Mouse (Mus musculus): ENCODE results near the gene Mtf2. TPM values are rescaled to one million over a fixed set of nuclear protein-coding genes. Genes with fewer than 3 reads are reported as not detected.
"Not testable (repeated sequence)": the region's sequence is repeated elsewhere in the genome, so short reads cannot be mapped to it uniquely, and the experiment has no call there.

The Mtf2 gene
- polyA plus RNA-seq, 2 experiments: 47.5 to 97.8 TPM

GRCm38 (mm10) chr5:108049711-108050268, 15.7 kb upstream of the Mtf2 start:
- Histone ChIP-seq H3K4me3 (replicated peaks; ENCODE audit: low read length) (no peak overlapping the region), H3K36me3 (ENCODE audit: control insufficient read depth, insufficient read depth, low read length) (no peaks in the 10 kb centered on the region), H3K27me3 (ENCODE audit: control insufficient read depth, insufficient read depth, low read length) (no peaks in the 10 kb centered on the region), H3K9me3 (ENCODE audit: control insufficient read depth, low read length) (no peaks in the 10 kb centered on the region), H3K4me2 (replicated peaks; ENCODE audit: low read depth, low read length, severe bottlenecking) (no peak overlapping the region), H3K4me1 (ENCODE audit: control insufficient read depth, insufficient read depth, low read length) (no peaks in the 10 kb centered on the region), H3K27ac (replicated peaks; ENCODE audit: low read depth, low read length) (no peak overlapping the region), H3K9ac (ENCODE audit: low read depth, low read length, severe bottlenecking) (no peak overlapping the region)
- ATAC-seq (ENCODE audit: low FRiP score, low read depth): no peak
- WGBS: 3% methylated on average over 3 of the region's 3 CpGs
- DNase-seq (ENCODE audit: low spot score): no peak
- TF ChIP-seq POLR2A (IDR thresholded peaks at IDR 0.05; ENCODE audit: borderline replicate concordance, extremely low read depth, insufficient read depth, insufficient read length): no peak

- H3K4me1 ChIP-seq (ENCODE audit: control insufficient read depth, insufficient read depth, low read length): no peaks in the 10 kb centered on the region
- H3K9ac ChIP-seq (ENCODE audit: low read depth, low read length, severe bottlenecking): no peak overlapping the region
- no peak for DNase-seq (ENCODE audit: low spot score)
- H3K27me3 ChIP-seq (ENCODE audit: control insufficient read depth, insufficient read depth, low read length): no peaks in the 10 kb centered on the region
- 88% methylated on average over 2 of the region's 2 CpGs for WGBS
- no peaks in the 10 kb centered on the region for H3K9me3 ChIP-seq (ENCODE audit: control insufficient read depth, low read length)
- no peak for ATAC-seq (ENCODE audit: low FRiP score, low read depth)
- H3K27ac ChIP-seq (replicated peaks; ENCODE audit: low read depth, low read length): no peak overlapping the region
- no peaks in the 10 kb centered on the region for H3K36me3 ChIP-seq (ENCODE audit: control insufficient read depth, insufficient read depth, low read length)
- TF ChIP-seq POLR2A (IDR thresholded peaks at IDR 0.05; ENCODE audit: borderline replicate concordance, extremely low read depth, insufficient read depth, insufficient read length): no peak
- H3K4me2 ChIP-seq (replicated peaks; ENCODE audit: low read depth, low read length, severe bottlenecking): no peak overlapping the region
- H3K4me3 ChIP-seq (replicated peaks; ENCODE audit: low read length): no peak overlapping the region
Measured at GRCm38 (mm10) chr5:108051026-108051425, 14.4 kb upstream of the Mtf2 start.

- not testable (repeated sequence) for H3K36me3 ChIP-seq (ENCODE audit: control insufficient read depth, insufficient read depth, low read length); H3K9me3 ChIP-seq (ENCODE audit: control insufficient read depth, low read length); ATAC-seq (ENCODE audit: low FRiP score, low read depth); H3K9ac ChIP-seq (ENCODE audit: low read depth, low read length, severe bottlenecking); H3K4me1 ChIP-seq (ENCODE audit: control insufficient read depth, insufficient read depth, low read length); H3K4me3 ChIP-seq (replicated peaks; ENCODE audit: low read length); DNase-seq (ENCODE audit: low spot score); H3K27ac ChIP-seq (replicated peaks; ENCODE audit: low read depth, low read length); H3K4me2 ChIP-seq (replicated peaks; ENCODE audit: low read depth, low read length, severe bottlenecking); H3K27me3 ChIP-seq (ENCODE audit: control insufficient read depth, insufficient read depth, low read length)
- 90% methylated on average over 9 of the region's 9 CpGs for WGBS
Measured at GRCm38 (mm10) chr5:108051727-108052126, 13.7 kb upstream of the Mtf2 start.

- no peaks in the 10 kb centered on the region for H3K36me3 ChIP-seq (ENCODE audit: control insufficient read depth, insufficient read depth, low read length)
- ATAC-seq (ENCODE audit: low FRiP score, low read depth) (no peak), DNase-seq (ENCODE audit: low spot score) (no peak)
- WGBS: 79% methylated on average over 1 of the region's 1 CpGs
- TF ChIP-seq POLR2A (IDR thresholded peaks at IDR 0.05; ENCODE audit: borderline replicate concordance, extremely low read depth, insufficient read depth, insufficient read length): no peak
- H3K4me3 ChIP-seq (replicated peaks; ENCODE audit: low read length): no peak overlapping the region
- H3K9ac ChIP-seq (ENCODE audit: low read depth, low read length, severe bottlenecking): no peak overlapping the region
- H3K9me3 ChIP-seq (ENCODE audit: control insufficient read depth, low read length): no peaks in the 10 kb centered on the region
- H3K4me1 ChIP-seq (ENCODE audit: control insufficient read depth, insufficient read depth, low read length): no peaks in the 10 kb centered on the region
- H3K27me3 ChIP-seq (ENCODE audit: control insufficient read depth, insufficient read depth, low read length): no peaks in the 10 kb centered on the region
- no peak overlapping the region for H3K27ac ChIP-seq (replicated peaks; ENCODE audit: low read depth, low read length)
- no peak overlapping the region for H3K4me2 ChIP-seq (replicated peaks; ENCODE audit: low read depth, low read length, severe bottlenecking)
Measured at GRCm38 (mm10) chr5:108052200-108052599, 13.3 kb upstream of the Mtf2 start.

- Histone ChIP-seq H3K9me3 (ENCODE audit: control insufficient read depth, low read length) (no peaks in the 10 kb centered on the region), H3K27me3 (ENCODE audit: control insufficient read depth, insufficient read depth, low read length) (no peaks in the 10 kb centered on the region), H3K27ac (replicated peaks; ENCODE audit: low read depth, low read length) (no peak overlapping the region), H3K4me1 (ENCODE audit: control insufficient read depth, insufficient read depth, low read length) (no peaks in the 10 kb centered on the region), H3K9ac (ENCODE audit: low read depth, low read length, severe bottlenecking) (no peak overlapping the region), H3K36me3 (ENCODE audit: control insufficient read depth, insufficient read depth, low read length) (no peaks in the 10 kb centered on the region), H3K4me2 (replicated peaks; ENCODE audit: low read depth, low read length, severe bottlenecking) (no peak overlapping the region), H3K4me3 (replicated peaks; ENCODE audit: low read length) (no peak overlapping the region)
- no peak for DNase-seq (ENCODE audit: low spot score)
- ATAC-seq (ENCODE audit: low FRiP score, low read depth): no peak
- WGBS: 93% methylated on average over 6 of the region's 6 CpGs
- TF ChIP-seq POLR2A (IDR thresholded peaks at IDR 0.05; ENCODE audit: borderline replicate concordance, extremely low read depth, insufficient read depth, insufficient read length): no peak
Measured at GRCm38 (mm10) chr5:108053566-108053965, 11.9 kb upstream of the Mtf2 start.

GRCm38 (mm10) chr5:108060413-108060812, 5.1 kb upstream of the Mtf2 start:
- H3K9ac ChIP-seq (ENCODE audit: low read depth, low read length, severe bottlenecking): no peak overlapping the region

More at GRCm38 (mm10) chr5:108060413-108060812, 5.1 kb upstream of the Mtf2 start:
- no peak for TF ChIP-seq POLR2A (IDR thresholded peaks at IDR 0.05; ENCODE audit: borderline replicate concordance, extremely low read depth, insufficient read depth, insufficient read length)
- no peaks in the 10 kb centered on the region for H3K27me3 ChIP-seq (ENCODE audit: control insufficient read depth, insufficient read depth, low read length)
- H3K9me3 ChIP-seq (ENCODE audit: control insufficient read depth, low read length): no peaks in the 10 kb centered on the region
- H3K4me1 ChIP-seq (ENCODE audit: control insufficient read depth, insufficient read depth, low read length): no peaks in the 10 kb centered on the region
- WGBS: 92% methylated on average over 9 of the region's 9 CpGs
- DNase-seq (ENCODE audit: low spot score) (no peak), ATAC-seq (ENCODE audit: low FRiP score, low read depth) (no peak)
- H3K4me3 ChIP-seq (replicated peaks; ENCODE audit: low read length): no peak overlapping the region
- H3K36me3 ChIP-seq (ENCODE audit: control insufficient read depth, insufficient read depth, low read length): no peaks in the 10 kb centered on the region
- H3K27ac ChIP-seq (replicated peaks; ENCODE audit: low read depth, low read length): no peak overlapping the region
- H3K4me2 ChIP-seq (replicated peaks; ENCODE audit: low read depth, low read length, severe bottlenecking): no peak overlapping the region

Measured in limb, embryonic 14.5 days (tissue).